Comparison of ENCODE assay signal across 18 mouse cellular contexts in genomic region chr7:34483368-34483767, GRCm38 (mm10).
DNase-seq lines count a peak whose midpoint lies in the region; ATAC-seq and TF ChIP-seq lines count a peak whose summit lies in the region.
"Had no signal": no experiment of that assay in that cellular context is flagged by ENCODE, and none has a peak within 500 bp of the region (broad histone marks: within the 10 kb centered on the region; RNA-seq: fewer than 3 reads in every experiment).

No protein-coding gene starts in this region.

- TF ChIP-seq POLR2A in kidney, adult 2 months (IDR thresholded peaks at IDR 0.05; ENCODE audit: low read depth, low read length): no peak

- ATAC-seq in heart, embryonic 14.5 days (ENCODE audit: insufficient number of reproducible peaks, insufficient read depth, low FRiP score, low read depth): no peak
- ATAC-seq in heart, postnatal 0 days (ENCODE audit: insufficient read depth, low read depth): peak; percentile 86
- no peak for ATAC-seq in midbrain, embryonic 16.5 days
- ATAC-seq: forebrain, embryonic 16.5 days; intestine, embryonic 16.5 days; midbrain, embryonic 15.5 days; Patski had no signal

- no peak for TF ChIP-seq EP300 in heart, postnatal 0 days (IDR thresholded peaks at IDR 0.05; ENCODE audit: low read depth)

- peak overlapping the region; percentile 31 for H3K4me2 ChIP-seq in heart, embryonic 14.5 days (ENCODE audit: low read length)
- peak overlapping the region; percentile 28 for H3K4me2 ChIP-seq in heart, postnatal 0 days (ENCODE audit: low read depth, low read length)
- no peak overlapping the region for H3K4me2 ChIP-seq in midbrain, embryonic 16.5 days (ENCODE audit: low read length)
- H3K4me2 ChIP-seq: hindbrain, embryonic 15.5 days; liver, embryonic 13.5 days; midbrain, embryonic 15.5 days had no signal

- no peak for DNase-seq in kidney, adult 2 months
- DNase-seq in kidney, postnatal 36 days: no peak
- peak; percentile 76 for DNase-seq in heart, postnatal 0 days (ENCODE audit: low spot score)
- DNase-seq in lung, postnatal 10 days: peak; percentile 48
- DNase-seq in thymus, postnatal 14 days: no peak
- DNase-seq: adrenal gland, postnatal 36 days; cerebellum, adult 2 months; left cerebral cortex, postnatal 4 days; liver, embryonic 13.5 days; thymus, adult 18-20 months had no signal

- no peak overlapping the region for H3K9ac ChIP-seq in heart, embryonic 14.5 days (ENCODE audit: low read length)
- H3K9ac ChIP-seq in heart, postnatal 0 days (replicated peaks; ENCODE audit: low read depth, low read length): no peak overlapping the region
- no peak overlapping the region for H3K9ac ChIP-seq in midbrain, embryonic 16.5 days (ENCODE audit: low read depth, low read length)
- H3K9ac ChIP-seq: hindbrain, embryonic 15.5 days; liver, embryonic 13.5 days; midbrain, embryonic 15.5 days had no signal

- WGBS in kidney, adult 2 months: 76% methylated on average over 8 of the region's 9 CpGs
- WGBS in heart, embryonic 14.5 days: 34% methylated on average over 6 of the region's 9 CpGs
- 34% methylated on average over 6 of the region's 9 CpGs for WGBS in heart, postnatal 0 days
- WGBS in midbrain, embryonic 16.5 days: 81% methylated on average over 8 of the region's 9 CpGs

- peaks cover 11% of the 10 kb centered on the region; the same call in 1 of the 2 replicates for H3K9me3 ChIP-seq in heart, embryonic 14.5 days (ENCODE audit: control insufficient read depth, low read length)
- H3K9me3 ChIP-seq in heart, postnatal 0 days (replicated peaks; ENCODE audit: control insufficient read depth, low read length): no peaks in the 10 kb centered on the region
- no peaks in the 10 kb centered on the region for H3K9me3 ChIP-seq in midbrain, embryonic 16.5 days (replicated peaks; ENCODE audit: control insufficient read depth, low read length, poor library complexity, severe bottlenecking)
- H3K9me3 ChIP-seq: hindbrain, embryonic 15.5 days; liver, embryonic 13.5 days; midbrain, embryonic 15.5 days had no signal

- H3K27me3 ChIP-seq in kidney, adult 2 months (replicated peaks; ENCODE audit: control insufficient read depth, insufficient read depth, low read length): no peaks in the 10 kb centered on the region
- H3K27me3 ChIP-seq in heart, embryonic 14.5 days (ENCODE audit: control insufficient read depth, insufficient read depth, low read length): no peaks in the 10 kb centered on the region
- H3K27me3 ChIP-seq in heart, postnatal 0 days (ENCODE audit: control insufficient read depth, insufficient read depth, low read length): no peaks in the 10 kb centered on the region
- H3K27me3 ChIP-seq in midbrain, embryonic 16.5 days (ENCODE audit: control insufficient read depth, insufficient read depth, low read depth, low read length): no peaks in the 10 kb centered on the region
- H3K27me3 ChIP-seq: hindbrain, embryonic 15.5 days; liver, embryonic 13.5 days; midbrain, embryonic 15.5 days; Patski had no signal

- peak overlapping the region; percentile 66; the same call in 1 of the 2 replicates for H3K27ac ChIP-seq in kidney, adult 2 months (ENCODE audit: insufficient read depth, low read depth, low read length)
- peak overlapping the region; percentile 37 to 39; a peak in 2 of 4 replicates for H3K27ac ChIP-seq in heart, embryonic 14.5 days (replicated peaks in 1 of 2; ENCODE audit: control insufficient read depth in 1 of 2, insufficient read depth in 1 of 2, low read depth in 2 of 2, low read length in 2 of 2)
- H3K27ac ChIP-seq in heart, postnatal 0 days (ENCODE audit: low read depth): no peak overlapping the region; the same call in 1 of the 2 replicates
- no peak overlapping the region for H3K27ac ChIP-seq in midbrain, embryonic 16.5 days (ENCODE audit: low read length)
- H3K27ac ChIP-seq: hindbrain, embryonic 15.5 days; layer of hippocampus, adult 2 months; liver, embryonic 13.5 days; midbrain, embryonic 15.5 days had no signal

- TF ChIP-seq CTCF in kidney, adult 2 months (conservative IDR thresholded peaks at IDR 0.05; ENCODE audit: insufficient read depth, insufficient read length, low read depth, low read length): no peak
- TF ChIP-seq CTCF in heart, postnatal 0 days (IDR thresholded peaks at IDR 0.05; ENCODE audit: low read depth): no peak

- H3K4me1 ChIP-seq in kidney, adult 2 months (ENCODE audit: control insufficient read depth, insufficient read depth, low read length): 0 out of 2 replicates have a peak, but pooled peaks cover 2% of the 10 kb centered on the region
- H3K4me1 ChIP-seq in heart, embryonic 14.5 days (ENCODE audit: control insufficient read depth in 2 of 2, insufficient read depth in 2 of 2, low read length in 2 of 2): peaks cover 0 to 2% of the 10 kb centered on the region in 2 experiments; a peak in 1 of 4 replicates
- no peaks in the 10 kb centered on the region for H3K4me1 ChIP-seq in heart, postnatal 0 days (ENCODE audit: control insufficient read depth, insufficient read depth)
- H3K4me1 ChIP-seq in midbrain, embryonic 16.5 days (ENCODE audit: control insufficient read depth, insufficient read depth, low read length): no peaks in the 10 kb centered on the region
- H3K4me1 ChIP-seq: hindbrain, embryonic 15.5 days; liver, embryonic 13.5 days; midbrain, embryonic 15.5 days had no signal

- H3K36me3 ChIP-seq in kidney, adult 2 months (ENCODE audit: control insufficient read depth, insufficient read depth, low read length): no peaks in the 10 kb centered on the region
- H3K36me3 ChIP-seq in heart, embryonic 14.5 days (ENCODE audit: control insufficient read depth, insufficient read depth, low read length): no peaks in the 10 kb centered on the region
- no peaks in the 10 kb centered on the region for H3K36me3 ChIP-seq in heart, postnatal 0 days (replicated peaks; ENCODE audit: control insufficient read depth, insufficient read depth, low read length)
- H3K36me3 ChIP-seq in midbrain, embryonic 16.5 days (ENCODE audit: control insufficient read depth, insufficient read depth, low read length): no peaks in the 10 kb centered on the region
- H3K36me3 ChIP-seq: hindbrain, embryonic 15.5 days; liver, embryonic 13.5 days; midbrain, embryonic 15.5 days had no signal

- H3K4me3 ChIP-seq in kidney, adult 2 months (ENCODE audit: insufficient read depth, low read depth, low read length): 0 out of 2 replicates have a peak overlapping the region, but pooled peaks have one; percentile 21
- no peak overlapping the region for H3K4me3 ChIP-seq in heart, embryonic 14.5 days (ENCODE audit: control insufficient read depth in 1 of 2, insufficient read depth in 1 of 2, low read depth in 1 of 2, low read length in 2 of 2)
- H3K4me3 ChIP-seq in heart, postnatal 0 days (ENCODE audit: low read depth, low read length): no peak overlapping the region
- no peak overlapping the region for H3K4me3 ChIP-seq in midbrain, embryonic 16.5 days (ENCODE audit: low read depth, low read length)
- H3K4me3 ChIP-seq: hindbrain, embryonic 15.5 days; layer of hippocampus, adult 2 months; liver, embryonic 13.5 days; midbrain, embryonic 15.5 days had no signal

Comparison
In these comparisons a context has a peak if more than half of its experiments do, and no peak if none do; other contexts are left out.
1. H3K27ac ChIP-seq: peak in kidney, adult 2 months (single experiment) and heart, embryonic 14.5 days (2 of 2); none in heart, postnatal 0 days (single experiment) and midbrain, embryonic 16.5 days (single experiment).
2. DNase-seq: peak in heart, postnatal 0 days (single experiment) and lung, postnatal 10 days (single experiment); none in kidney, adult 2 months (single experiment), kidney, postnatal 36 days (0 of 2) and thymus, postnatal 14 days (single experiment).